Mouse (Mus musculus): Measurements from ENCODE around the gene Gm10376. TPM values are rescaled to one million over a fixed set of nuclear protein-coding genes. Genes with fewer than 3 reads are reported as not detected.
"Not testable (repeated sequence)": the region's sequence is repeated elsewhere in the genome, so short reads cannot be mapped to it uniquely, and the experiment has no call there.

Gene Gm10376
- not detected in 2 replicates for polyA plus RNA-seq (2015; fragmentation: Nextera tagmentation; extraction: Ambion mirVana)

GRCm38 (mm10) chr14:43015528-43015927, at the start of gene Gm10376:
Gene Gm10376 (minus strand): TSS chr14:43015628.
- H3K4me2 ChIP-seq; ATAC-seq (ENCODE audit: low FRiP score): not testable (repeated sequence)

GRCm38 (mm10) chr14:43060179-43060578, 44.8 kb upstream of the Gm10376 start:
- not testable (repeated sequence) for H3K4me3 ChIP-seq; H3K27ac ChIP-seq; H3K4me2 ChIP-seq; H3K36me3 ChIP-seq; H3K9ac ChIP-seq; H3K4me1 ChIP-seq (replicated peaks); H3K27me3 ChIP-seq; H3K9me3 ChIP-seq; ATAC-seq (ENCODE audit: low FRiP score)
- 75% methylated on average over 4 of the region's 4 CpGs for WGBS

More at GRCm38 (mm10) chr14:43015528-43015927, at the start of gene Gm10376:
- H3K9ac ChIP-seq; H3K36me3 ChIP-seq; H3K4me3 ChIP-seq; H3K27ac ChIP-seq; H3K27me3 ChIP-seq; H3K4me1 ChIP-seq (replicated peaks); H3K9me3 ChIP-seq: not testable (repeated sequence)

GRCm38 (mm10) chr14:43058063-43058462, 42.6 kb upstream of the Gm10376 start:
- H3K4me3 ChIP-seq; H3K4me1 ChIP-seq (replicated peaks); H3K27ac ChIP-seq; H3K36me3 ChIP-seq; H3K9me3 ChIP-seq; H3K9ac ChIP-seq; ATAC-seq (ENCODE audit: low FRiP score); H3K27me3 ChIP-seq; H3K4me2 ChIP-seq: not testable (repeated sequence)
- WGBS = 80% methylated on average over 3 of the region's 3 CpGs

- not testable (repeated sequence) for H3K9ac ChIP-seq; H3K27me3 ChIP-seq; H3K9me3 ChIP-seq; H3K27ac ChIP-seq; H3K36me3 ChIP-seq; ATAC-seq (ENCODE audit: low FRiP score); H3K4me3 ChIP-seq; H3K4me2 ChIP-seq; H3K4me1 ChIP-seq (replicated peaks)
- no CpG with 5 or more reads among the region's 1 CpGs for WGBS
Measured at GRCm38 (mm10) chr14:42993524-42993923, 21.9 kb downstream of the Gm10376 start, which contains the start of gene Gm8082. Gene Gm8082 (minus strand): TSS chr14:42993624.

Other genes starting within 250 kb of the Gm10376 start
- not detected in 2 replicates for gene Gm3015, start 246.8 kb downstream of the Gm10376 start, polyA plus RNA-seq (2015; fragmentation: Nextera tagmentation; extraction: Ambion mirVana)
- gene Gm10377, start 217.6 kb downstream of the Gm10376 start, polyA plus RNA-seq (2015; fragmentation: Nextera tagmentation; extraction: Ambion mirVana) = not detected in 2 replicates
- gene Gm21977, start 162.2 kb downstream of the Gm10376 start, polyA plus RNA-seq (2015; fragmentation: Nextera tagmentation; extraction: Ambion mirVana) = not detected in 2 replicates
- gene Gm8082, start 22.0 kb downstream of the Gm10376 start, polyA plus RNA-seq (2015; fragmentation: Nextera tagmentation; extraction: Ambion mirVana) = not detected in 2 replicates
- not detected in 2 replicates for gene Gm8094, start 61.0 kb upstream of the Gm10376 start, polyA plus RNA-seq (2015; fragmentation: Nextera tagmentation; extraction: Ambion mirVana)
- gene Gm8104, start 85.0 kb upstream of the Gm10376 start, polyA plus RNA-seq (2015; fragmentation: Nextera tagmentation; extraction: Ambion mirVana) = not detected in 2 replicates
- not detected in 2 replicates for gene Gm7233, start 164.2 kb upstream of the Gm10376 start, polyA plus RNA-seq (2015; fragmentation: Nextera tagmentation; extraction: Ambion mirVana)
- gene Gm8122, start 219.7 kb upstream of the Gm10376 start, polyA plus RNA-seq (2015; fragmentation: Nextera tagmentation; extraction: Ambion mirVana) = not detected in 2 replicates
- gene Gm8126, start 243.0 kb upstream of the Gm10376 start, polyA plus RNA-seq (2015; fragmentation: Nextera tagmentation; extraction: Ambion mirVana) = not detected in 2 replicates

Data from hindbrain, embryonic 13.5 days (tissue).